Mouse (Mus musculus): ENCODE measurements at regions not wholly inside any gene's neighbourhood (a gene's known extent, or its start where the extent isn't known, plus 50 kb on each side); places are given as distances from the start of the nearest gene placed in this dataset.

GRCm38 (mm10) chr13:51957101-51957500 lies 110.6 kb downstream of the Gadd45g start:
- no peak overlapping the region for H3K4me2 ChIP-seq (replicated peaks; ENCODE audit: low read depth, low read length)
- no peaks in the 10 kb centered on the region for H3K9me3 ChIP-seq (ENCODE audit: control insufficient read depth, low read depth, low read length)
- no peak overlapping the region for H3K9ac ChIP-seq (replicated peaks; ENCODE audit: low read depth, low read length)
- WGBS: 59% methylated on average over 8 of the region's 8 CpGs
- no peak for ATAC-seq (ENCODE audit: insufficient number of reproducible peaks, insufficient read depth, low FRiP score, low read depth)
- no peak overlapping the region for H3K27ac ChIP-seq (ENCODE audit: low read length)
- H3K36me3 ChIP-seq (ENCODE audit: control insufficient read depth, insufficient read depth, low read length): no peaks in the 10 kb centered on the region
- H3K27me3 ChIP-seq (ENCODE audit: control insufficient read depth, insufficient read depth, low read length): no peaks in the 10 kb centered on the region
- no peak overlapping the region for H3K4me3 ChIP-seq (ENCODE audit: low read depth, low read length)
- H3K4me1 ChIP-seq (ENCODE audit: control insufficient read depth, insufficient read depth, low read length): peaks cover 10% of the 10 kb centered on the region; the same call in 1 of the 2 replicates

GRCm38 (mm10) chr13:51959591-51959990 lies 113.1 kb downstream of the Gadd45g start:
- H3K36me3 ChIP-seq (ENCODE audit: control insufficient read depth, insufficient read depth, low read length): no peaks in the 10 kb centered on the region
- no peak for ATAC-seq (ENCODE audit: insufficient number of reproducible peaks, insufficient read depth, low FRiP score, low read depth)
- no peaks in the 10 kb centered on the region for H3K27me3 ChIP-seq (ENCODE audit: control insufficient read depth, insufficient read depth, low read length)
- H3K4me3 ChIP-seq (ENCODE audit: low read depth, low read length): no peak overlapping the region
- H3K27ac ChIP-seq (ENCODE audit: low read length): no peak overlapping the region
- no peak overlapping the region for H3K9ac ChIP-seq (replicated peaks; ENCODE audit: low read depth, low read length)
- no peak overlapping the region for H3K4me2 ChIP-seq (replicated peaks; ENCODE audit: low read depth, low read length)
- no peaks in the 10 kb centered on the region for H3K9me3 ChIP-seq (ENCODE audit: control insufficient read depth, low read depth, low read length)
- WGBS: 75% methylated on average over 8 of the region's 8 CpGs
- peaks cover 23% of the 10 kb centered on the region for H3K4me1 ChIP-seq (ENCODE audit: control insufficient read depth, insufficient read depth, low read length)

- Histone ChIP-seq H3K27ac (ENCODE audit: low read length) (no peak overlapping the region), H3K27me3 (ENCODE audit: control insufficient read depth, insufficient read depth, low read length) (no peaks in the 10 kb centered on the region), H3K4me2 (replicated peaks; ENCODE audit: low read depth, low read length) (no peak overlapping the region), H3K4me3 (ENCODE audit: low read depth, low read length) (no peak overlapping the region), H3K9ac (replicated peaks; ENCODE audit: low read depth, low read length) (no peak overlapping the region), H3K4me1 (ENCODE audit: control insufficient read depth, insufficient read depth, low read length) (peaks cover 24% of the 10 kb centered on the region), H3K36me3 (ENCODE audit: control insufficient read depth, insufficient read depth, low read length) (no peaks in the 10 kb centered on the region), H3K9me3 (ENCODE audit: control insufficient read depth, low read depth, low read length) (no peaks in the 10 kb centered on the region)
- WGBS: 83% methylated on average over 4 of the region's 4 CpGs
- ATAC-seq (ENCODE audit: insufficient number of reproducible peaks, insufficient read depth, low FRiP score, low read depth): no peak
These were observed 113.8 kb downstream of the Gadd45g start for GRCm38 (mm10) chr13:51960262-51960661.

- Histone ChIP-seq H3K9me3 (ENCODE audit: control insufficient read depth, low read depth, low read length) (no peaks in the 10 kb centered on the region), H3K4me2 (replicated peaks; ENCODE audit: low read depth, low read length) (no peak overlapping the region), H3K27me3 (ENCODE audit: control insufficient read depth, insufficient read depth, low read length) (no peaks in the 10 kb centered on the region), H3K27ac (ENCODE audit: low read length) (no peak overlapping the region), H3K36me3 (ENCODE audit: control insufficient read depth, insufficient read depth, low read length) (no peaks in the 10 kb centered on the region), H3K9ac (replicated peaks; ENCODE audit: low read depth, low read length) (no peak overlapping the region), H3K4me1 (ENCODE audit: control insufficient read depth, insufficient read depth, low read length) (peaks cover 24% of the 10 kb centered on the region), H3K4me3 (ENCODE audit: low read depth, low read length) (no peak overlapping the region)
- ATAC-seq (ENCODE audit: insufficient number of reproducible peaks, insufficient read depth, low FRiP score, low read depth): no peak
- 48% methylated on average over 8 of the region's 8 CpGs for WGBS
These were observed 115.7 kb downstream of the Gadd45g start for GRCm38 (mm10) chr13:51962191-51962611.

GRCm38 (mm10) chr13:51962676-51963075 lies 116.2 kb downstream of the Gadd45g start:
- 35% methylated on average over 5 of the region's 5 CpGs for WGBS
- Histone ChIP-seq H3K9me3 (ENCODE audit: control insufficient read depth, low read depth, low read length) (no peaks in the 10 kb centered on the region), H3K27me3 (ENCODE audit: control insufficient read depth, insufficient read depth, low read length) (no peaks in the 10 kb centered on the region), H3K9ac (replicated peaks; ENCODE audit: low read depth, low read length) (no peak overlapping the region), H3K4me3 (ENCODE audit: low read depth, low read length) (no peak overlapping the region), H3K4me2 (replicated peaks; ENCODE audit: low read depth, low read length) (no peak overlapping the region), H3K27ac (ENCODE audit: low read length) (no peak overlapping the region), H3K36me3 (ENCODE audit: control insufficient read depth, insufficient read depth, low read length) (no peaks in the 10 kb centered on the region), H3K4me1 (ENCODE audit: control insufficient read depth, insufficient read depth, low read length) (peaks cover 24% of the 10 kb centered on the region)
- no peak for ATAC-seq (ENCODE audit: insufficient number of reproducible peaks, insufficient read depth, low FRiP score, low read depth)

GRCm38 (mm10) chr13:51963966-51964365 lies 117.5 kb downstream of the Gadd45g start:
- Histone ChIP-seq H3K9me3 (ENCODE audit: control insufficient read depth, low read depth, low read length) (no peaks in the 10 kb centered on the region), H3K27me3 (ENCODE audit: control insufficient read depth, insufficient read depth, low read length) (no peaks in the 10 kb centered on the region), H3K4me2 (replicated peaks; ENCODE audit: low read depth, low read length) (no peak overlapping the region), H3K4me1 (ENCODE audit: control insufficient read depth, insufficient read depth, low read length) (peaks cover 28% of the 10 kb centered on the region), H3K4me3 (ENCODE audit: low read depth, low read length) (no peak overlapping the region), H3K36me3 (ENCODE audit: control insufficient read depth, insufficient read depth, low read length) (no peaks in the 10 kb centered on the region), H3K27ac (ENCODE audit: low read length) (peak overlapping the region; percentile 10; the same call in 1 of the 2 replicates), H3K9ac (replicated peaks; ENCODE audit: low read depth, low read length) (no peak overlapping the region)
- WGBS: 76% methylated on average over 6 of the region's 6 CpGs
- no peak for ATAC-seq (ENCODE audit: insufficient number of reproducible peaks, insufficient read depth, low FRiP score, low read depth)

- 0 out of 2 replicates have a peak, but pooled peaks have one; percentile 33 for ATAC-seq (ENCODE audit: insufficient number of reproducible peaks, insufficient read depth, low FRiP score, low read depth)
- no peak overlapping the region for H3K4me3 ChIP-seq (ENCODE audit: low read depth, low read length)
- H3K9me3 ChIP-seq (ENCODE audit: control insufficient read depth, low read depth, low read length): no peaks in the 10 kb centered on the region
These were observed 117.9 kb downstream of the Gadd45g start for GRCm38 (mm10) chr13:51964416-51964815.

GRCm38 (mm10) chr13:51964921-51965320 lies 118.4 kb downstream of the Gadd45g start:
- Histone ChIP-seq H3K9me3 (ENCODE audit: control insufficient read depth, low read depth, low read length) (no peaks in the 10 kb centered on the region), H3K9ac (replicated peaks; ENCODE audit: low read depth, low read length) (no peak overlapping the region), H3K27ac (ENCODE audit: low read length) (peak overlapping the region; percentile 48; the same call in 1 of the 2 replicates), H3K27me3 (ENCODE audit: control insufficient read depth, insufficient read depth, low read length) (no peaks in the 10 kb centered on the region), H3K4me1 (ENCODE audit: control insufficient read depth, insufficient read depth, low read length) (peaks cover 27% of the 10 kb centered on the region), H3K36me3 (ENCODE audit: control insufficient read depth, insufficient read depth, low read length) (no peaks in the 10 kb centered on the region), H3K4me2 (replicated peaks; ENCODE audit: low read depth, low read length) (no peak overlapping the region), H3K4me3 (ENCODE audit: low read depth, low read length) (no peak overlapping the region)
- 59% methylated on average over 2 of the region's 2 CpGs for WGBS
- ATAC-seq (ENCODE audit: insufficient number of reproducible peaks, insufficient read depth, low FRiP score, low read depth): no peak

More at GRCm38 (mm10) chr13:51964416-51964815, 117.9 kb downstream of the Gadd45g start:
- H3K9ac ChIP-seq (replicated peaks; ENCODE audit: low read depth, low read length): no peak overlapping the region
- no peak overlapping the region for H3K4me2 ChIP-seq (replicated peaks; ENCODE audit: low read depth, low read length)
- peak overlapping the region; percentile 48; the same call in 1 of the 2 replicates for H3K27ac ChIP-seq (ENCODE audit: low read length)
- H3K36me3 ChIP-seq (ENCODE audit: control insufficient read depth, insufficient read depth, low read length): no peaks in the 10 kb centered on the region
- no peaks in the 10 kb centered on the region for H3K27me3 ChIP-seq (ENCODE audit: control insufficient read depth, insufficient read depth, low read length)
- 40% methylated on average over 6 of the region's 6 CpGs for WGBS
- peaks cover 26% of the 10 kb centered on the region for H3K4me1 ChIP-seq (ENCODE audit: control insufficient read depth, insufficient read depth, low read length)

- no peak for ATAC-seq (ENCODE audit: insufficient number of reproducible peaks, insufficient read depth, low FRiP score, low read depth)
- no peaks in the 10 kb centered on the region for H3K27me3 ChIP-seq (ENCODE audit: control insufficient read depth, insufficient read depth, low read length)
- peaks cover 28% of the 10 kb centered on the region for H3K4me1 ChIP-seq (ENCODE audit: control insufficient read depth, insufficient read depth, low read length)
- no peak overlapping the region for H3K4me2 ChIP-seq (replicated peaks; ENCODE audit: low read depth, low read length)
- H3K9me3 ChIP-seq (ENCODE audit: control insufficient read depth, low read depth, low read length): no peaks in the 10 kb centered on the region
- H3K9ac ChIP-seq (replicated peaks; ENCODE audit: low read depth, low read length): no peak overlapping the region
- H3K4me3 ChIP-seq (ENCODE audit: low read depth, low read length): no peak overlapping the region
- 51% methylated on average over 6 of the region's 6 CpGs for WGBS
- no peaks in the 10 kb centered on the region for H3K36me3 ChIP-seq (ENCODE audit: control insufficient read depth, insufficient read depth, low read length)
- no peak overlapping the region for H3K27ac ChIP-seq (ENCODE audit: low read length)
These were observed 121.6 kb downstream of the Gadd45g start for GRCm38 (mm10) chr13:51968103-51968502.

All from stomach, embryonic 14.5 days (tissue).